Mouse (Mus musculus): ENCODE results near the gene Noc4l.

GRCm38 (mm10) chr5:110609425-110609824 is 43.8 kb downstream of the Noc4l start:
- TF ChIP-seq GATA1 (IDR thresholded peaks at IDR 0.05; ENCODE audit: borderline replicate concordance, low read length), result no peak
- TF ChIP-seq FLI1 (IDR thresholded peaks at IDR 0.05; ENCODE audit: low read length), result no peak

All from megakaryocyte, embryonic 14.5 days (primary cell).